Mouse (Mus musculus): ENCODE results near the gene Rad18.

GRCm38 (mm10) chr6:112700392-112700791 lies 3.9 kb upstream of the Rad18 start:
- TF ChIP-seq CTCF (IDR thresholded peaks at IDR 0.05; ENCODE audit: control insufficient read depth, insufficient read depth, insufficient read length) (peak; percentile 41), FOSL1 (IDR thresholded peaks at IDR 0.05; ENCODE audit: insufficient read depth, low read length, poor library complexity, severe bottlenecking) (no peak), MYOG (IDR thresholded peaks at IDR 0.05; ENCODE audit: control insufficient read depth, extremely low read depth, insufficient read length) (no peak), MAX (IDR thresholded peaks at IDR 0.05) (no peak), USF1 (IDR thresholded peaks at IDR 0.05; ENCODE audit: low read depth) (no peak), MYOD1 (IDR thresholded peaks at IDR 0.05; ENCODE audit: control insufficient read depth, insufficient read length, low read depth) (no peak)

Data from C2C12 (cell line).